Mouse (Mus musculus) T-cell, adult 2 months (primary cell): ENCODE data around the gene Arnt.
"Not testable (repeated sequence)": the region's sequence is repeated elsewhere in the genome, so short reads cannot be mapped to it uniquely, and the experiment has no call there.

ENCODE experiments used
- DNase-seq: peaks from one replicate; pipeline ENCODE4 v3.0.0; 2022; ENCODE audit warnings: low spot score

The Arnt gene

GRCm38 (mm10) chr3:95434136-95434982 lies at the start of gene Arnt:
Gene Arnt (plus strand): TSS chr3:95434388.
- peak; percentile 88 for DNase-seq

- peak; percentile 56 for DNase-seq
These were observed 48.6 kb upstream of the Arnt start for GRCm38 (mm10) chr3:95385401-95386075.

- peak; percentile 16 for DNase-seq
These were observed 39.8 kb upstream of the Arnt start for GRCm38 (mm10) chr3:95394385-95394784.

GRCm38 (mm10) chr3:95402741-95403140 lies 31.4 kb upstream of the Arnt start, which contains the start of gene 4930558C23Rik:
Gene 4930558C23Rik (minus strand): TSS chr3:95402841.
- DNase-seq: no peak

GRCm38 (mm10) chr3:95407728-95408127 lies 26.5 kb upstream of the Arnt start:
- DNase-seq: no peak

GRCm38 (mm10) chr3:95408852-95409251 lies 25.3 kb upstream of the Arnt start:
- DNase-seq: no peak

- DNase-seq: no peak
These were observed 21.9 kb upstream of the Arnt start for GRCm38 (mm10) chr3:95412268-95412667.

GRCm38 (mm10) chr3:95417866-95418265 lies 16.3 kb upstream of the Arnt start:
- DNase-seq: no peak

- not testable (repeated sequence) for DNase-seq
These were observed 7.7 kb upstream of the Arnt start for GRCm38 (mm10) chr3:95426476-95426875.

GRCm38 (mm10) chr3:95427117-95427890 lies 6.9 kb upstream of the Arnt start:
- DNase-seq: not testable (repeated sequence)

- not testable (repeated sequence) for DNase-seq
These were observed 6.3 kb upstream of the Arnt start for GRCm38 (mm10) chr3:95427891-95428238.

GRCm38 (mm10) chr3:95428423-95428822 lies 5.8 kb upstream of the Arnt start:
- not testable (repeated sequence) for DNase-seq

GRCm38 (mm10) chr3:95433301-95433915 lies 780 bp upstream of the Arnt start:
- DNase-seq: no peak

GRCm38 (mm10) chr3:95434983-95435370 lies 789 bp downstream of the Arnt start:
- DNase-seq: no peak

GRCm38 (mm10) chr3:95435561-95435960 lies 1.4 kb downstream of the Arnt start:
- DNase-seq: no peak

GRCm38 (mm10) chr3:95438636-95439035 lies 4.4 kb downstream of the Arnt start:
- not testable (repeated sequence) for DNase-seq

GRCm38 (mm10) chr3:95439670-95440069 lies 5.5 kb downstream of the Arnt start:
- no peak for DNase-seq

- DNase-seq: no peak
These were observed 8.4 kb downstream of the Arnt start for GRCm38 (mm10) chr3:95442406-95443117.

GRCm38 (mm10) chr3:95445311-95445710 lies 11.1 kb downstream of the Arnt start:
- DNase-seq: no peak

GRCm38 (mm10) chr3:95450408-95450807 lies 16.2 kb downstream of the Arnt start:
- DNase-seq: peak; percentile 63

GRCm38 (mm10) chr3:95450915-95451314 lies 16.7 kb downstream of the Arnt start:
- no peak for DNase-seq
